Mouse (Mus musculus) bone marrow macrophage, adult 2 months (primary cell): ENCODE measurements around the gene Vil1. TPM values are rescaled to one million over a fixed set of nuclear protein-coding genes. Genes with fewer than 3 reads are reported as not detected.
A peak's percentile ranks its signal among the peaks of the same experiment; 100 is the strongest.

Experiments used
- H3K27ac ChIP-seq: 2 replicates; pipeline ENCODE4 v1.5.1; 2012; ENCODE audit warnings: low read depth, low read length; ENCODE audit not compliant: insufficient read depth
- H3K4me1 ChIP-seq: 2 replicates; pipeline ENCODE4 v1.6.1; 2012; ENCODE audit warnings: low read length; ENCODE audit not compliant: control insufficient read depth, insufficient read depth
- H3K4me3 ChIP-seq: 2 replicates; pipeline ENCODE4 v1.5.1; 2012; ENCODE audit warnings: mild to moderate bottlenecking, low read length, moderate library complexity; ENCODE audit not compliant: insufficient read depth
- CTCF ChIP-seq: IDR thresholded peaks from 2 replicates; pipeline ENCODE4 v1.5.1; 2012; ENCODE audit warnings: low read depth, mild to moderate bottlenecking, low read length, moderate library complexity
- POLR2A ChIP-seq: IDR thresholded peaks from 2 replicates; pipeline ENCODE4 v1.6.1; 2012; ENCODE audit warnings: mild to moderate bottlenecking, low read depth, low read length, borderline replicate concordance
- polyA plus RNA-seq: library from polyadenylated mRNA; stranded (reverse); fragments of >200 nt; gene quantifications from 2 replicates; pipeline ENCODE4 v1.2.4, GENCODE M21; 2012; ENCODE audit not compliant: missing spikeins, insufficient read depth, insufficient read length

The Vil1 gene
- polyA plus RNA-seq, 1 experiment, result not detected

- peaks cover 19% of the 10 kb centered on the region for H3K4me1 ChIP-seq
- no peak for TF ChIP-seq POLR2A
- peak; percentile 42; the same call in 1 of the 2 replicates for TF ChIP-seq CTCF
- peak overlapping the region; percentile 65 for H3K4me3 ChIP-seq
- H3K27ac ChIP-seq, result peak overlapping the region; percentile 97
Observed at GRCm38 (mm10) chr1:74386714-74387385, 22.3 kb upstream of the Vil1 start.

- peaks cover 15% of the 10 kb centered on the region for H3K4me1 ChIP-seq
- TF ChIP-seq POLR2A (no peak), CTCF (no peak)
- H3K4me3 ChIP-seq, result peak overlapping the region; percentile 65
Observed at GRCm38 (mm10) chr1:74387386-74387988, 21.7 kb upstream of the Vil1 start.

GRCm38 (mm10) chr1:74388398-74388920 lies 20.7 kb upstream of the Vil1 start:
- no peak overlapping the region for H3K27ac ChIP-seq
- H3K4me1 ChIP-seq, result peaks cover 18% of the 10 kb centered on the region
- TF ChIP-seq POLR2A (no peak), CTCF (no peak)
- H3K4me3 ChIP-seq, result no peak overlapping the region

More at GRCm38 (mm10) chr1:74387386-74387988, 21.7 kb upstream of the Vil1 start:
- H3K27ac ChIP-seq, result peak overlapping the region; percentile 97

- no peak overlapping the region for H3K27ac ChIP-seq
- no peak for TF ChIP-seq CTCF
- no peak for TF ChIP-seq POLR2A
- H3K4me1 ChIP-seq, result peaks cover 18% of the 10 kb centered on the region
- H3K4me3 ChIP-seq, result no peak overlapping the region
Observed at GRCm38 (mm10) chr1:74389831-74390286, 19.3 kb upstream of the Vil1 start.

- TF ChIP-seq CTCF (peak; percentile 42), POLR2A (no peak)
- Histone ChIP-seq H3K4me1 (peaks cover 18% of the 10 kb centered on the region), H3K27ac (peak overlapping the region; percentile 60), H3K4me3 (peak overlapping the region; percentile 52; the same call in 1 of the 2 replicates)
Observed at GRCm38 (mm10) chr1:74390287-74390906, 18.8 kb upstream of the Vil1 start.

GRCm38 (mm10) chr1:74390924-74391748 lies 18.0 kb upstream of the Vil1 start, which contains the start of gene Ctdsp1:
TSS of gene Ctdsp1 (plus strand) at chr1:74391509.
- Histone ChIP-seq H3K4me1 (peaks cover 18% of the 10 kb centered on the region), H3K27ac (peak within 1 kb of the TSS; percentile 83), H3K4me3 (peak within 1 kb of the TSS; percentile 91)
- peak; percentile 18; the same call in 1 of the 2 replicates for TF ChIP-seq CTCF
- TF ChIP-seq POLR2A, result no peak

GRCm38 (mm10) chr1:74391844-74392441 lies 17.2 kb upstream of the Vil1 start:
- TF ChIP-seq POLR2A (no peak), CTCF (no peak)
- Histone ChIP-seq H3K4me1 (peaks cover 16% of the 10 kb centered on the region), H3K27ac (peak overlapping the region; percentile 83), H3K4me3 (peak overlapping the region; percentile 91)

- peaks cover 12% of the 10 kb centered on the region for H3K4me1 ChIP-seq
- H3K4me3 ChIP-seq, result peak overlapping the region; percentile 91
- TF ChIP-seq CTCF, result no peak
- peak overlapping the region; percentile 83 for H3K27ac ChIP-seq
Observed at GRCm38 (mm10) chr1:74392446-74392994, 16.7 kb upstream of the Vil1 start.
